Mouse (Mus musculus): ENCODE data around the gene Tox3. TPM values are rescaled to one million over a fixed set of nuclear protein-coding genes. Genes with fewer than 3 reads are reported as not detected.

Gene Tox3
- polyA plus RNA-seq, 1 experiment from 2014 or later = 37.3 TPM

DNA sequence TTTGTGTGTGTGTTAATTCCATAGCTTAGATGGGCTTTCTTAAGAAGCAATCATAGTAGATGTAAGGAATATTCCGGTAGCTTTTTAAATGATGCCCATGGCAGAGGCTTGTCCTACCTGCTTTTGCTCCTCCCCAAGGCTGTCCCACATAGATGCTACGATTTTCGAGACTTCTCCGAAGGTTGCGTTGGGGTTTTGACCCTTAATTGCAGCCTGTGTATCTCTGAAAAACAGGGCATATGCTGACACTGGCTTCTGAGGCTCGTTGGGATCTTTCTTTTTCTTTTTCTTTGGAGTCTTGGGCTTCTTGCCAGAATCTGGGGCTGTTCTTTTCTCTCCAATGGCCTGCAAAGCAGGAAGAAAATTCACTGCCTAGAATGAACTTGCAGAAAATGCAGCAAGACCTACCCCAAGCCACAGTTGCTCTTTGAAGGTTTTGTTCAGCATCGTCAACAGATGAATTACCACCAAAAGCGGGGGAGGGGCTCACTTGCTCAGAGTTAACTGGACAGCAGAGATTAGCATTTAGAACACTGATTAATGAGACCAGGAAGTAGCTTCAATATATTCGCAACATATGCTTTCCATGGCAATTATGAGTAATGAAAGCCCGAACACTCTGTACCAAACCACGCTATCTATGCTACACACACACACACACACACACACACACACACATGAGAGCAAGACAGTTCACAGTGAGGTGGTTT is 93.8 kb downstream of the Tox3 start:
- no peak overlapping the region for H3K4me2 ChIP-seq
- H3K9me3 ChIP-seq = no peaks in the 10 kb centered on the region
- no peak overlapping the region for H3K4me3 ChIP-seq
- ATAC-seq (replicated peaks) = peak; percentile 75
- H3K4me1 ChIP-seq = peaks cover 22% of the 10 kb centered on the region
- H3K27ac ChIP-seq = peak overlapping the region; percentile 68
- H3K36me3 ChIP-seq (replicated peaks) = no peaks in the 10 kb centered on the region
- no peaks in the 10 kb centered on the region for H3K27me3 ChIP-seq (replicated peaks)
- no peak overlapping the region for H3K9ac ChIP-seq
- WGBS = 24% methylated on average over 11 of the region's 11 CpGs

- no peaks in the 10 kb centered on the region for H3K9me3 ChIP-seq
- H3K27ac ChIP-seq = no peak overlapping the region; the same call in 1 of the 2 replicates
- no peak for ATAC-seq (replicated peaks)
- no peak overlapping the region for H3K9ac ChIP-seq
- 31% methylated on average over 8 of the region's 8 CpGs for WGBS
- no peak overlapping the region for H3K4me2 ChIP-seq
- H3K27me3 ChIP-seq (replicated peaks) = no peaks in the 10 kb centered on the region
- no peaks in the 10 kb centered on the region for H3K36me3 ChIP-seq (replicated peaks)
- peaks cover 18% of the 10 kb centered on the region for H3K4me1 ChIP-seq
- no peak overlapping the region for H3K4me3 ChIP-seq
These were observed 101.8 kb downstream of the Tox3 start for GRCm38 (mm10) chr8:90246357-90246756.

- Histone ChIP-seq H3K27me3 (replicated peaks) (no peaks in the 10 kb centered on the region), H3K4me1 (peaks cover 18% of the 10 kb centered on the region), H3K27ac (peak overlapping the region; percentile 53; the same call in 1 of the 2 replicates), H3K4me3 (no peak overlapping the region), H3K9ac (no peak overlapping the region), H3K4me2 (no peak overlapping the region), H3K9me3 (no peaks in the 10 kb centered on the region), H3K36me3 (replicated peaks) (no peaks in the 10 kb centered on the region)
- WGBS = 23% methylated on average over 3 of the region's 3 CpGs
- peak; percentile 53; the same call in 1 of the 2 replicates for ATAC-seq (replicated peaks)
These were observed 102.3 kb downstream of the Tox3 start for GRCm38 (mm10) chr8:90245828-90246227.

DNA sequence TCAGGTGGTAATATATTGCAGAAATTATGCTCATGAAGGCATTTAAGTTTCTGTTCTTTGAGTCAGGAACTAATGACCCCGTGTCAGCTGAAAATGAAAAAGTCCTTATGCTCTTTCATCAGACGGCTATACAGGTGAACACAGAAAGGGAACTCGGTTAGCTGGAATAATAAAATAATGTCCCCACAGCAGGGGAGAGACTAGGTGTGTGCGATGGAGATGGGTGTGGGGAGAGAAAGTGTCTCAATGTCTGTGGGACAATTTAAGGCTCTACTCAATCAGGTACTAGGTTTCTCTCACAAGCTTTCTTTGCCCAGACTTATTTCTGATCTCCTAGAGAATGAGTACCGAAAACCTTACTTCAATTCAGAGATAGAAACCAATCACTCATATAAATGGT is 103.0 kb downstream of the Tox3 start:
- no peak for ATAC-seq (replicated peaks)
- no peaks in the 10 kb centered on the region for H3K27me3 ChIP-seq (replicated peaks)
- no peaks in the 10 kb centered on the region for H3K9me3 ChIP-seq
- peaks cover 18% of the 10 kb centered on the region for H3K4me1 ChIP-seq
- H3K9ac ChIP-seq = no peak overlapping the region
- H3K4me2 ChIP-seq = no peak overlapping the region
- H3K27ac ChIP-seq = peak overlapping the region; percentile 58
- 28% methylated on average over 5 of the region's 5 CpGs for WGBS
- H3K4me3 ChIP-seq = no peak overlapping the region
- no peaks in the 10 kb centered on the region for H3K36me3 ChIP-seq (replicated peaks)

GRCm38 (mm10) chr8:90244458-90245145 is 103.5 kb downstream of the Tox3 start:
- Histone ChIP-seq H3K9ac (no peak overlapping the region), H3K27me3 (replicated peaks) (no peaks in the 10 kb centered on the region), H3K36me3 (replicated peaks) (no peaks in the 10 kb centered on the region), H3K4me3 (no peak overlapping the region), H3K4me2 (no peak overlapping the region), H3K27ac (peak overlapping the region; percentile 58), H3K9me3 (no peaks in the 10 kb centered on the region), H3K4me1 (peaks cover 18% of the 10 kb centered on the region)
- peak; percentile 89 for ATAC-seq (replicated peaks)
- 11% methylated on average over 10 of the region's 10 CpGs for WGBS

- Histone ChIP-seq H3K27ac (no peak overlapping the region), H3K36me3 (replicated peaks) (no peaks in the 10 kb centered on the region), H3K27me3 (replicated peaks) (no peaks in the 10 kb centered on the region), H3K9me3 (no peaks in the 10 kb centered on the region), H3K4me2 (no peak overlapping the region), H3K4me1 (peaks cover 18% of the 10 kb centered on the region), H3K4me3 (no peak overlapping the region), H3K9ac (no peak overlapping the region)
- 56% methylated on average over 5 of the region's 5 CpGs for WGBS
- no peak for ATAC-seq (replicated peaks)
These were observed 104.2 kb downstream of the Tox3 start for GRCm38 (mm10) chr8:90243957-90244356.

GRCm38 (mm10) chr8:90242351-90242750 is 105.8 kb downstream of the Tox3 start:
- no peak overlapping the region for H3K9ac ChIP-seq
- no peaks in the 10 kb centered on the region for H3K36me3 ChIP-seq (replicated peaks)
- H3K4me2 ChIP-seq = no peak overlapping the region
- WGBS = 93% methylated on average over 2 of the region's 2 CpGs
- ATAC-seq (replicated peaks) = no peak
- no peaks in the 10 kb centered on the region for H3K27me3 ChIP-seq (replicated peaks)
- H3K27ac ChIP-seq = no peak overlapping the region
- no peak overlapping the region for H3K4me3 ChIP-seq
- H3K4me1 ChIP-seq = peaks cover 18% of the 10 kb centered on the region
- H3K9me3 ChIP-seq = no peaks in the 10 kb centered on the region

- Histone ChIP-seq H3K27me3 (replicated peaks) (no peaks in the 10 kb centered on the region), H3K4me2 (no peak overlapping the region), H3K9me3 (no peaks in the 10 kb centered on the region), H3K36me3 (replicated peaks) (no peaks in the 10 kb centered on the region), H3K27ac (no peak overlapping the region), H3K9ac (no peak overlapping the region), H3K4me1 (peaks cover 18% of the 10 kb centered on the region), H3K4me3 (no peak overlapping the region)
- ATAC-seq (replicated peaks) = no peak
- 39% methylated on average over 4 of the region's 4 CpGs for WGBS
These were observed 106.7 kb downstream of the Tox3 start for GRCm38 (mm10) chr8:90241461-90241860.

GRCm38 (mm10) chr8:90232501-90232900 is 115.6 kb downstream of the Tox3 start:
- Histone ChIP-seq H3K9ac (no peak overlapping the region), H3K9me3 (no peaks in the 10 kb centered on the region), H3K4me3 (no peak overlapping the region), H3K4me1 (peaks cover 7% of the 10 kb centered on the region), H3K36me3 (replicated peaks) (no peaks in the 10 kb centered on the region), H3K27me3 (replicated peaks) (no peaks in the 10 kb centered on the region), H3K4me2 (no peak overlapping the region), H3K27ac (no peak overlapping the region)
- 47% methylated on average over 8 of the region's 8 CpGs for WGBS
- no peak for ATAC-seq (replicated peaks)

DNA sequence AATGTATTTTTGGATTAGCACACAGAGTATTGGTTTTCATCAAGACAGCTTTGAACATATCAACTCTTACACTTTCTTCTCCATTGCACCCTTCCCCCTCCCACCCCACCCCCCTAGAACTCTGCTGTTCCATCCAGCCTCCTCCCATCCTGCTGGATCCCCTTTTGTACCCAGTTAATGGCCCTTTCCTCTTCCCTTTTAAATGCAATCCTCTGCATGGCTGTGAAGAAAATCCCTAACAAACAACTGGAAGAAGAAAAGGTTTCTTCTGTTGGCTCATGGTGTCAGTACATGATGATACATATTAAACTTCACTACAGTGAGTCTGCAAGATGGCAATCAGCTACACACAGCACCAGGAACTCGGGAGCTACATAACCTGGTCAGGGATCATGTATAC is 124.0 kb downstream of the Tox3 start:
- H3K4me1 ChIP-seq = no peaks in the 10 kb centered on the region
- WGBS = 77% methylated on average over 1 of the region's 1 CpGs
- no peak overlapping the region for H3K27ac ChIP-seq
- no peak overlapping the region for H3K4me2 ChIP-seq
- H3K9me3 ChIP-seq = no peaks in the 10 kb centered on the region
- no peak overlapping the region for H3K4me3 ChIP-seq
- H3K27me3 ChIP-seq (replicated peaks) = no peaks in the 10 kb centered on the region
- H3K9ac ChIP-seq = no peak overlapping the region
- no peak for ATAC-seq (replicated peaks)
- no peaks in the 10 kb centered on the region for H3K36me3 ChIP-seq (replicated peaks)

DNA sequence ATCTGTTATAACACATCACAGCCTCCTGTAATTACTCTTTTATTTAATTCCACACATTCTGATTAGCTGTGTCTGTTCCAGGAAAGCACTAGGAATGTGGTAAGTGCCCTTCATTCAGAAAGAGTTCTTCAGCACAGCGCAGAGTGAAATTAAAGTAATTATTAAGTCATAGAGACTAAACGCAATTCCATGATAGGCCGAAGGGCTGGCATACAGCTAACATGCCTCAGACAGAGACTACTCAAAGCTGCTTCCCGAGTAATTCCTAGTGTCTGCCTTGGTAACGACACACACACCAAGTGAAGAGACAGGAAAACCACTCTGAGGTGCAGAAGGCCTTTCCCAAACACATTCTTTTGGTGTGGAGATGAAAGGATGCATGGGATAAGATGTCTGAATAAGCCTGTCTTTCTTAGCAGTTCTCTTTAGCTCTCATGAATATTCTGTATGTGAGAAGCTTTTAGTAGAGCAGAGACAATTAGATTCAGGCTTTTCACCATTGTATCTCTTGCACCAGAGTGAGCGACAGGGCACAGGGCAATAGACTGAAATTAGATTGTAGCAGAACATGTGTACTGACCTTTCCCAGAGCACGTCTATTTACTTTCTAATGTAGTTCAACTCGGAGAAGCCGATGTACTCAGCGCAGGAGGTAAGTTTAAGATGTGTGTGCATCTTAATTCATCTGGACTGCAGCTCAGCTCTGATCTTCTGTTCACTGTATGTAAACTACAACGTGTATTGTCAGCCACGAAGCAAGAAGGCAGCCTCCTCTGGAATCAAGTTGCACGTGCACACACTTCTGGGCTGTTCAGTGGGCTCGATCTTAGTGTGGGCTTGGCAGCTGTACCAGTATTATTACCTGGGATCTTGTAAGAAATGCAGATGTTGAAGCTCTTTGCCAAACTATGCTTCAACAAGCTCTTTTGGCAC is 138.8 kb downstream of the Tox3 start:
- Histone ChIP-seq H3K4me3 (no peak overlapping the region), H3K9me3 (no peaks in the 10 kb centered on the region), H3K36me3 (replicated peaks) (no peaks in the 10 kb centered on the region), H3K9ac (no peak overlapping the region), H3K27me3 (replicated peaks) (no peaks in the 10 kb centered on the region), H3K4me2 (no peak overlapping the region), H3K4me1 (peaks cover 17% of the 10 kb centered on the region), H3K27ac (peak overlapping the region; percentile 14; the same call in 1 of the 2 replicates)
- WGBS = 20% methylated on average over 14 of the region's 14 CpGs
- 0 out of 2 replicates have a peak, but pooled peaks have one; percentile 62 for ATAC-seq (replicated peaks)
